Mouse (Mus musculus): ENCODE measurements at regions not wholly inside any gene's neighbourhood (a gene's known extent, or its start where the extent isn't known, plus 50 kb on each side); places are given as distances from the start of the nearest gene placed in this dataset.

DNA sequence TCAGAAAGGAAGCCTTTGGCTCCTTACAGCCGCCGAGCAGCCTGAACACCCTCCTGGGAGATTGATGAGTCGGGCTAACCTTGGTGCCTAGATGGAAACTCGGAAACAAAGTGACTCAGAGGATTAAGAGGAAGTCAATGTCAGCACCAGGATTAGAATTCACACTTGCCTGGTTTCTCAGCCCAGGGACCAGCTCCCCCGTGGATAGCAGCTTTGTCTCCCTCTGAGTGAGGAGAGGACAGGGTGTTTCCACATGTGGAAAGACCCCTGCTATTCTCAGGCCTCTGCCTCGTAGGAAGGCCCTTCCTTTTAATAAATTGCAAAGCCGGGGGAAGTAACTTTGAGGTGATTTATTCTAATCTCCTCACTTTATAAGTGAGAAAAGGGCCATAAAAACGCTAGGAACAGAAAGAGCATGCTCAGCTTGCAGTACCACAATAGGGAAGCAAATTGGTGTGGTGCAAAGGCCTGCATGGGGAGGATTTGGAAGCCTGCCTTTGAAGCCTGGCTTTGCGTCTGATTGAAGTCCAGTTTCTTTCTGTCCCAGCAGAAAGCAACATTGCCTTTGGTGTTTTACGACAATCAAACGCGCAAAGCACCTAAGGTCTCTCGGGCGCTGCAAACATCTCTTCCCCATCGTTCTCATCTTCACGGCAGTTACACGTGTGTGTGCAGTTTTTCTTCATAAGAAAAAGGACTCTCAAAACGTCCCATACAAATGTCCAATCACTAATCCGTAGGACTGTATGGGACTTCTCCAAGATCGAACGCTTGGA is 242.8 kb downstream of the Ndfip2 start:
- CTCF ChIA-PET: no interaction called here

GRCm38 (mm10) chr14:105499319-105499895 is 241.0 kb downstream of the Ndfip2 start:
- CTCF ChIA-PET: interaction anchor here (0.6 to 0.7 kb wide), 3 partner anchors 15 to 323 kb away, joined by 3 to 19 read pairs (median 6); no protein-coding TSS in a partner anchor

- CTCF ChIA-PET: no interaction called here
These were observed 240.0 kb downstream of the Ndfip2 start for GRCm38 (mm10) chr14:105498155-105498906.

DNA sequence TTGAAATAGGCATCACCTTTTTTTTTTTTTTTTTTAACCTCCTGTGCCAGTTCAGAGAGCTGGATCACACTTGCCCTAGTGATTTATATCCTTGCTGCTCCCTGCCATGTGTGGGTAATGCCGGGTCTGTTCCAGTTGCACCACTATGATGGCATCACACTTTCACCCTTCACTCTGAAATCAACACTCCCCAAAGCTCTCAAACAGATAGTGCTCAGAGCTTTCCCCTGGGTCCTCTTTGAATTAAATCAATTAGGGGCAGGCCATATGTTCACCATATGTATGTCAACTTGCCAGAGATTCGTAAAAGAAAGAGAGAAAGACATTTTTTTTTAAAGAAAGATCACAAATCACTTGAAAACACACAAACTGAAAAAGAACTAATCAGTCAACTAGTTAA is 236.8 kb downstream of the Ndfip2 start:
- CTCF ChIA-PET: no interaction called here

- CTCF ChIA-PET: no interaction called here
These were observed 236.0 kb downstream of the Ndfip2 start for GRCm38 (mm10) chr14:105494415-105494814.

- CTCF ChIA-PET: no interaction called here
These were observed 231.8 kb downstream of the Ndfip2 start for GRCm38 (mm10) chr14:105490158-105490557.

DNA sequence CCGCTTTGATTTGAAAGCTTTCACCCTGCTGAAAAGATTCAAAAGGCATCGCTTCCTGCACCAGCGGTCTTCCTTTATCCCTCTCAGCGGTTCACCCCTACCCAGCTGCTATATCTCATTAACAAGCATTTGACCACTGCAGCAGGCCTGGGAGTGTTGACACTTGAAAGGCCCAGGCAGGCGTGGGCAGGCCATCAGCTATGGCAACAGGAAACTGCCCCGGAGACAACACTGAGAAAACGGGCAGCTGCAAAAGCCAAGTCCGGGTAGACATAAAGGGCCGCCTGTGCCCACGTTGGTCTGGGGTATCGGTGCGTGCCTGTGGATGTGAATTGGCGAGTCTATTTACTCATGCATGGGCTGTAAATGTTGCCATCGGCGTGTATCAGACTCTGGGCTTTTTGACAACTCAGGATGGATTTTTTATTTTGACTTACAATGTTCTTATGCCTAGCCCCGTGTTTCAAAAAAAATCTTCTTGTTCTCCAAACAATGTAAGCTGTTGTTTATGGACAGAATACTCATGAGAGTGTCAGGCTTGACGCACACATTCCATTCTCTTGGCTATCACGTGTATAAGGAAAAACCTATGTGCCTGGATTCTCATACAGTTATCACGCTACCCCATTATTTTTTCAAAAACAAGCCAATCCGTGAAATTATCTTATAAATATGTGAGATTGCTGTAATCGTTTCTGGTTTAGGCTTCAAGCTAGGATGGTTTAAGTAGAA is 225.1 kb downstream of the Ndfip2 start:
- CTCF ChIA-PET: interaction anchor here (0.6 kb wide), 1 partner anchor 168 kb away, joined by 3 read pairs; no protein-coding TSS in a partner anchor

GRCm38 (mm10) chr14:105482644-105483351 is 224.4 kb downstream of the Ndfip2 start:
- CTCF ChIA-PET: interaction anchor here (0.6 kb wide), 1 partner anchor 169 kb away, joined by 3 read pairs; no protein-coding TSS in a partner anchor

DNA sequence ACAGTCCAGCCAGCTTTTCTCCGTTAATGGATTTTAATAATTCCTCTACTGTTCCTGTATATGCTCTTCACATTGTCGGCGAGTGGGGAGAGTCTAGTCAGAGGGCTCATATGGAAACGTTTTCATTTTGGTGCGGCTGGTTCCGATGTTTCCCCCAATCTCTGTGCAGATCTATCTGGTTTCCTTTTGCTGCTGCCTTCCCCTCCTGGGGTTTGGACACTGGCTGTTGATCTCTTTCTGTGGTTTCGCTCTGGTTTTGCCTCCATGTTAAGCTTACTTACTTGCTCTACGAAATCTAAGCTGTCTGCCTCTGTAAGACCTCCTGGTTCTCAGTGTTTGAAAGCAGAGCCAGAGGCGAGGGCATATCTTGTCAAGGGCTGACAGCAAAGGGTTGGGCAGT is 221.7 kb downstream of the Ndfip2 start:
- CTCF ChIA-PET: interaction anchor here (0.5 kb wide), 1 partner anchor 9 kb away, joined by 3 read pairs; no protein-coding TSS in a partner anchor

DNA sequence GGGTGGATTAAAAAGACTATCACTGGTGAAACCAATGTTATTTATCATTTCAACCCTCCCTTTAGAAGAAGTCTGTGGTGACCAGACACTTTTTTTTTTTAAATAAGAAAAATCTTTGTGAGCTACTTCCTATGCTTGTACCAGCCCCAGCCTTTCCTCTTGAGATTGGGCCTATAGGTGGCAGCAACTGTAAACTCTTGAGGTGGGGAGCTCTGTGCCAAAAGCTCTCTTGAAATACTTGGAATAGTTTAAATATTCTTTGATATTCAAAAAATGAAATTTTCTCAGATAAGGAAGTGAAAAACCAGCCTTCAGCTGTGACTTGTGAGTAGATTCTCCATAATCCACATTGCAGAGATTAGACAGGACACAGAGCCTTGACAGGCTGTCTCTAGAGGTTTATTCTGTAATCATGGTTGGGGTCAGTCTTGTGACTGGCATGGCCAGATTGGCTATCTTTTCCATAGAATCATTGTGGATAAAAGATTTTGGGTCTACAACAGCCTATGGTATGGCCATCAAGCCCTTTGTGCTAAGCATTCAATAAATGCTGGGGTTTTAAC is 216.7 kb downstream of the Ndfip2 start:
- CTCF ChIA-PET: interaction anchor here (0.6 kb wide), 1 partner anchor 27 kb away, joined by 7 read pairs; no protein-coding TSS in a partner anchor

DNA sequence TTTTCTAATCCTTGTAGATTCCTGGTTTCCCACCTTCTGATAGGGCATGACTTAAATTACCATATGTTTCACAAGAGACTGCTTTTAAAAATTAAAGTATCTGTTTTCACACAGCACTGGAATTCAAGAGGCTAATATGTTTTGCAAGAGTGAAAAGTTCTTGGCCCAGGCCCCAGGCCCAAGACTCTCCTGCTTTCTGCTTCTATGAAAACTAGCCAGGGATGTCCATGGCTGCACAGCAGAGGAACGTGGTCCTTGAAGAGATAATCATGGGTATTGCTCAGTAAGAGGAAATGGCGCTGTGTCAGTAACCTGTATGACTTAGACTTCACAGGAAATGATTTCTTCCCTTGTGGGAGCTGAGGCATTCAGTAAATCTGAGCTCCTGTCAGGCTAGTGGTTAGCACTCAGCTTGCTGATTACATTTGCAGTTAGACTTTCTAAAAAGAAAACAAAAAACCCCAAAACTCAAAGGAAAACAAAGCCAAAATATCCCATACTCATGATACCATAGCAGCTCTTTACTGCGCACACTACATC is 190.6 kb downstream of the Ndfip2 start:
- CTCF ChIA-PET: no interaction called here

DNA sequence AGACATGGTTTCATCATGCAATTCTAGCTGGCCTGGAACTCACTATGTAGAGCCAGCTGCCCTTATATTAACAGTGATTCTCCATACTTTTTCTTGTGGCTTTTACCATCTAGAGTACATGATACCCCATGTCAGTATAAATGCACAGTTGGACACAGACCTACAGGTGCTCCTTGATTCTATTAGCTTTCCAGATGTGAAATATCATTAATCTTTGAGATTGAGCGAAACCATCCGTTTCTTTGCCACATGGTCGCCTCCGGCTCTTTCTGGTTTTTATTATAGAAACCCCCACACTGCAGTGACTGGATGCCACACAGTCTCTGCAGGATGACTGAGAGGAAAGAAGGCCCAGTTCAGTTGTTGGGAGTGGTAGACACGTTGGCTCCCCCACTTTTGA is 188.7 kb downstream of the Ndfip2 start:
- CTCF ChIA-PET: no interaction called here

GRCm38 (mm10) chr14:105435343-105435742 is 177.0 kb downstream of the Ndfip2 start:
- CTCF ChIA-PET: no interaction called here

- CTCF ChIA-PET: no interaction called here
These were observed 175.1 kb downstream of the Ndfip2 start for GRCm38 (mm10) chr14:105433456-105433855.

- CTCF ChIA-PET: no interaction called here
These were observed 174.3 kb downstream of the Ndfip2 start for GRCm38 (mm10) chr14:105432670-105433069.

DNA sequence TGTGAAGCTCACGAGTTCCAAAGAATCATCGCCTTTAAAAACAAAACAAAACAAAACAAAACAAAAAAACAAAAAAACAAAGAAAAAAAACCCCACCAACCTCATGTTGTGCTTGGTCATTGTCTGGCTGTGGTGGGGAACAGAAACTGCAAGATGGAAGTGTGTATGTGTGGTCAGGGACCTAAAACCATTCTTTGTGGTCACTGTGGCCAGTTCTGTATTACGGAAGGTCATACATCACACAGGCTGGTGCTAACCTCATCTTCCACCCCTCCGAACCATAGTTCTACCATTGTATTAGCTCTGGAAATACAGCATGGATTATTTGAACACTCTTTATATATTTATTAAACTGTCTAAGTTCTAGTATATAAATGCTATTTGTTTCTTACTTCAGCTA is 173.2 kb downstream of the Ndfip2 start:
- CTCF ChIA-PET: no interaction called here

DNA sequence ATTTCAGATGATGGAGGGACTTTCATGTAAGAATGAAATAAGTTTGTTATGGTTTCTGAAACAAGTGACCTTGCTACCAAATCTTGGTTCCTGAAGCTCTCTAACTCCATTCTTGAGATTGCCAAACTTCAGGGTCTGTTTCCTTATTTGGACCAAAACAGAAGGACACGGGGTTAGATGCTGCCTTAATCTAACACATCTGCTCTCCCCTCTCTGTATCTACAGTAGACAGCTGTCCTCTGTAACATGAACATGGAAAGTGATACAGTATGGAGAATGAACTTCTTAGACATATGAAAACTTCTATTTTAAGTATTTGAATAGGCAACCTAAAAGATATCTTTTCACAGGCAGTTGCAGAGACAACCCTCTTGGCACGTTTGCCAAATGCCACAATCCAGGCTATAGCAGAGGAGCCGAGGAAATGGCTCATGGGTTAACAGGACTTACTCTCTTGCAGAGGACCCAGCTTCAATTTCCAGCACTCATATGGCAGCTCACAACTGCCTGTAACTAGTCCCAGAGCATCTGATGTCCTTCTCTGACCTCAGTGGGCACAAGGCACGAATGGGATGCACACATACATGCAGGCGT is 171.4 kb downstream of the Ndfip2 start:
- CTCF ChIA-PET: interaction anchor here (0.7 kb wide), 1 partner anchor 11 kb away, joined by 4 read pairs; no protein-coding TSS in a partner anchor

DNA sequence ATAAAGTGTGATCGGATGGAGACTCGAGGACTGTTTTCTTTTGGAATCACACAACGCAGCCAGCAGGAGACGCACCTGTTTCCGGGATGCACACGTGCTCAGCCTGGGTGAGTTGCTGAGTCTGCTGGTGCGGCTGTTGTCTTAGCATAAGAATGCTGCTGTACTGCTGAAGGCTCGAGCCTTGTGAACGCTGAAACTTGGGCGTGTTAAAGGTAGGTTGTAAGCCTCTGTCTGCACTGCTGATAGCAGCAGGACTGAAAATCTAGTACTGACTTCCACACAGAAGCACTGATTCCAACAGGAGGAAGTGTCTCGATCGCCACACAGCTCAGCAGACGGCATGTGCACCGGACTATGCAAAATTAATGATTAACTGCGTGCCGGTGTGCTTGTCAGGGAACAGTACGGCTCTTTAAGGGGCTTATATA is 169.1 kb downstream of the Ndfip2 start:
- CTCF ChIA-PET: no interaction called here

DNA sequence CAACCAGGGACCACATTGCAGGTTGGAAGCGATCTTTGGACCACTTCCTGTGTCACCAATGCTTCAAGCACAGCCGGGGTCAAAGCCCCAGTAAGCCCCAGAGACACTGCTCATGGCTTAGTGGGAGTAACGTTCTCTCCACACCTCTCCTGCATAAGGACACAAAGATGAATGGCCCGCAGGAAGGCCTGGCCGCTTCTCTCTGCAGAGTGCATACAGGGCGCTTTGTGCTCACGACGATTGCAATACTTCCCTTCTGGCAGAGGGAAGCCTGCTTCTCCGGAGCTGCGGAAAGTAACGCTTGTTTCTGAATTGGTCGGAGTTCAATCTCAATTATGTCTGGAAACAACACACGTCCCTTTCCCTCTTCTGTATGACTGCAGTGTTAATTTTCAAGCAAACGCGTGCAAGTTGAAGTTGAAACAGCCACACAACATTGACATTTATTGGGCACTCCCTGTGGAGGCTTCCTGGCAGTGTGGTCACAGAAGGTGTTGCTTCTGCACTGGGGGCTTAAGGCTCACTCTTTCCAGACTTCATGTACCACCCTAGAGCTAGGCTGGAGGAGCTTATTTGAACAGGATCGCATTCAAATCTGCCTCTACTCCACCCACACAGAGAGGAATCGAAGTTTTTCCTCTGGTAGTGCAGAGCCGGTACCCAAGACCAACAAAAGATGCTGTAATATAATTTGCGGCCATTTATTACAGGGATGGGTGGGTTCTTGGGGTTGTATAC is 168.4 kb downstream of the Ndfip2 start:
- CTCF ChIA-PET: no interaction called here
